Mouse (Mus musculus): ENCODE results near the gene Trim28.

Gene Trim28

GRCm38 (mm10) chr7:13001584-13001983 is 2.7 kb downstream of the Trim28 start:
- no peak for DNase-seq

- no peak for DNase-seq
Observed at GRCm38 (mm10) chr7:13003380-13003779, 4.5 kb downstream of the Trim28 start.

GRCm38 (mm10) chr7:13006011-13006410 is 7.1 kb downstream of the Trim28 start:
- DNase-seq, result no peak

- no peak for DNase-seq
Observed at GRCm38 (mm10) chr7:13006531-13006930, 7.6 kb downstream of the Trim28 start.

GRCm38 (mm10) chr7:13007341-13008092 is 8.6 kb downstream of the Trim28 start:
- DNase-seq, result no peak

GRCm38 (mm10) chr7:13009143-13010004 is 10.5 kb downstream of the Trim28 start:
- DNase-seq, result peak; percentile 91

GRCm38 (mm10) chr7:13010005-13010908 is 11.3 kb downstream of the Trim28 start, which contains the start of gene Zbtb45:
Gene Zbtb45, minus strand, starts transcription at chr7:13010034.
- no peak for DNase-seq

- DNase-seq, result no peak
Observed at GRCm38 (mm10) chr7:13013671-13014070, 14.8 kb downstream of the Trim28 start.

GRCm38 (mm10) chr7:13014275-13014839 is 15.4 kb downstream of the Trim28 start:
- DNase-seq, result no peak

- no peak for DNase-seq
Observed at GRCm38 (mm10) chr7:13015217-13015616, 16.3 kb downstream of the Trim28 start.

- peak; percentile 72 for DNase-seq
Observed at GRCm38 (mm10) chr7:13022773-13023535, 24.0 kb downstream of the Trim28 start.

GRCm38 (mm10) chr7:13023928-13024731 is 25.2 kb downstream of the Trim28 start:
- peak; percentile 93 for DNase-seq

- peak; percentile 65 for DNase-seq
Observed at GRCm38 (mm10) chr7:13024805-13025204, 25.9 kb downstream of the Trim28 start.

GRCm38 (mm10) chr7:13025511-13026112 is 26.7 kb downstream of the Trim28 start:
- DNase-seq, result no peak

GRCm38 (mm10) chr7:13028986-13029385 is 30.1 kb downstream of the Trim28 start:
- no peak for DNase-seq

- DNase-seq, result no peak
Observed at GRCm38 (mm10) chr7:13031069-13031468, 32.2 kb downstream of the Trim28 start.

- no peak for DNase-seq
Observed at GRCm38 (mm10) chr7:13031983-13032382, 33.1 kb downstream of the Trim28 start.

GRCm38 (mm10) chr7:13032541-13032940 is 33.6 kb downstream of the Trim28 start:
- no peak for DNase-seq

- no peak for DNase-seq
Observed at GRCm38 (mm10) chr7:13033451-13034147, 34.7 kb downstream of the Trim28 start.

Data from lung, postnatal 14 days (tissue).